Mouse (Mus musculus): ENCODE measurements around the gene Oosp3. TPM values are rescaled to one million over a fixed set of nuclear protein-coding genes. Genes with fewer than 3 reads are reported as not detected.

The Oosp3 gene
- polyA plus RNA-seq (2012; rRNA removed), result not detected in 2 replicates

- Histone ChIP-seq H3K4me3 (ENCODE audit: control insufficient read depth, low read depth, low read length) (no peak within 1 kb of the TSS), H3K27ac (ENCODE audit: control insufficient read depth, insufficient read depth, low read depth, low read length) (no peak within 1 kb of the TSS), H3K4me1 (ENCODE audit: control insufficient read depth, insufficient read depth, low read length) (no peaks in the 10 kb centered on the region), H3K27me3 (ENCODE audit: control insufficient read depth, insufficient read depth, low read length) (no peaks in the 10 kb centered on the region), H3K36me3 (ENCODE audit: control insufficient read depth, insufficient read depth, low read length) (no peaks in the 10 kb centered on the region)
- TF ChIP-seq POLR2A (IDR thresholded peaks at IDR 0.05; ENCODE audit: control insufficient read depth, low read depth, low read length) (no peak), CTCF (IDR thresholded peaks at IDR 0.05; ENCODE audit: control insufficient read depth, insufficient read depth, insufficient replicate concordance, low read depth, low read length) (no peak)
Measured at GRCm38 (mm10) chr19:11696755-11697154, at the start of gene Oosp3. Gene Oosp3, plus strand, starts transcription at chr19:11697055.

- no peaks in the 10 kb centered on the region for H3K27me3 ChIP-seq (ENCODE audit: control insufficient read depth, insufficient read depth, low read length)
- no peaks in the 10 kb centered on the region for H3K4me1 ChIP-seq (ENCODE audit: control insufficient read depth, insufficient read depth, low read length)
- H3K4me3 ChIP-seq (ENCODE audit: control insufficient read depth, low read depth, low read length), result no peak overlapping the region
- TF ChIP-seq CTCF (IDR thresholded peaks at IDR 0.05; ENCODE audit: control insufficient read depth, insufficient read depth, insufficient replicate concordance, low read depth, low read length) (no peak), POLR2A (IDR thresholded peaks at IDR 0.05; ENCODE audit: control insufficient read depth, low read depth, low read length) (no peak)
- H3K27ac ChIP-seq (ENCODE audit: control insufficient read depth, insufficient read depth, low read depth, low read length), result no peak overlapping the region
- H3K36me3 ChIP-seq (ENCODE audit: control insufficient read depth, insufficient read depth, low read length), result no peaks in the 10 kb centered on the region
Measured at GRCm38 (mm10) chr19:11649564-11649963, 47.3 kb upstream of the Oosp3 start.

- Histone ChIP-seq H3K36me3 (ENCODE audit: control insufficient read depth, insufficient read depth, low read length) (no peaks in the 10 kb centered on the region), H3K27me3 (ENCODE audit: control insufficient read depth, insufficient read depth, low read length) (no peaks in the 10 kb centered on the region), H3K4me1 (ENCODE audit: control insufficient read depth, insufficient read depth, low read length) (no peaks in the 10 kb centered on the region), H3K27ac (ENCODE audit: control insufficient read depth, insufficient read depth, low read depth, low read length) (no peak overlapping the region), H3K4me3 (ENCODE audit: control insufficient read depth, low read depth, low read length) (no peak overlapping the region)
- TF ChIP-seq POLR2A (IDR thresholded peaks at IDR 0.05; ENCODE audit: control insufficient read depth, low read depth, low read length) (no peak), CTCF (IDR thresholded peaks at IDR 0.05; ENCODE audit: control insufficient read depth, insufficient read depth, insufficient replicate concordance, low read depth, low read length) (no peak)
Measured at GRCm38 (mm10) chr19:11659142-11659541, 37.7 kb upstream of the Oosp3 start.

- TF ChIP-seq CTCF (IDR thresholded peaks at IDR 0.05; ENCODE audit: control insufficient read depth, insufficient read depth, insufficient replicate concordance, low read depth, low read length) (no peak), POLR2A (IDR thresholded peaks at IDR 0.05; ENCODE audit: control insufficient read depth, low read depth, low read length) (no peak)
- Histone ChIP-seq H3K27ac (ENCODE audit: control insufficient read depth, insufficient read depth, low read depth, low read length) (no peak within 1 kb of the TSS), H3K27me3 (ENCODE audit: control insufficient read depth, insufficient read depth, low read length) (no peaks in the 10 kb centered on the region), H3K4me1 (ENCODE audit: control insufficient read depth, insufficient read depth, low read length) (no peaks in the 10 kb centered on the region), H3K36me3 (ENCODE audit: control insufficient read depth, insufficient read depth, low read length) (no peaks in the 10 kb centered on the region), H3K4me3 (ENCODE audit: control insufficient read depth, low read depth, low read length) (no peak within 1 kb of the TSS)
Measured at GRCm38 (mm10) chr19:11660459-11660858, 36.4 kb upstream of the Oosp3 start, which contains the start of gene Oosp2. Gene Oosp2, minus strand, starts transcription at chr19:11660559.

GRCm38 (mm10) chr19:11661562-11661961 lies 35.3 kb upstream of the Oosp3 start:
- H3K4me3 ChIP-seq (ENCODE audit: control insufficient read depth, low read depth, low read length), result no peak overlapping the region
- H3K4me1 ChIP-seq (ENCODE audit: control insufficient read depth, insufficient read depth, low read length), result no peaks in the 10 kb centered on the region
- TF ChIP-seq POLR2A (IDR thresholded peaks at IDR 0.05; ENCODE audit: control insufficient read depth, low read depth, low read length) (no peak), CTCF (IDR thresholded peaks at IDR 0.05; ENCODE audit: control insufficient read depth, insufficient read depth, insufficient replicate concordance, low read depth, low read length) (no peak)
- no peaks in the 10 kb centered on the region for H3K36me3 ChIP-seq (ENCODE audit: control insufficient read depth, insufficient read depth, low read length)
- no peak overlapping the region for H3K27ac ChIP-seq (ENCODE audit: control insufficient read depth, insufficient read depth, low read depth, low read length)
- no peaks in the 10 kb centered on the region for H3K27me3 ChIP-seq (ENCODE audit: control insufficient read depth, insufficient read depth, low read length)

GRCm38 (mm10) chr19:11690839-11691238 lies 6.0 kb upstream of the Oosp3 start, which contains the start of gene Oosp1:
Gene Oosp1, minus strand, starts transcription at chr19:11691150.
- Histone ChIP-seq H3K4me3 (ENCODE audit: control insufficient read depth, low read depth, low read length) (no peak within 1 kb of the TSS), H3K27ac (ENCODE audit: control insufficient read depth, insufficient read depth, low read depth, low read length) (no peak within 1 kb of the TSS), H3K4me1 (ENCODE audit: control insufficient read depth, insufficient read depth, low read length) (no peaks in the 10 kb centered on the region), H3K27me3 (ENCODE audit: control insufficient read depth, insufficient read depth, low read length) (no peaks in the 10 kb centered on the region), H3K36me3 (ENCODE audit: control insufficient read depth, insufficient read depth, low read length) (no peaks in the 10 kb centered on the region)
- TF ChIP-seq POLR2A (IDR thresholded peaks at IDR 0.05; ENCODE audit: control insufficient read depth, low read depth, low read length), result no peak
- no peak for TF ChIP-seq CTCF (IDR thresholded peaks at IDR 0.05; ENCODE audit: control insufficient read depth, insufficient read depth, insufficient replicate concordance, low read depth, low read length)

- TF ChIP-seq POLR2A (IDR thresholded peaks at IDR 0.05; ENCODE audit: control insufficient read depth, low read depth, low read length), result no peak
- Histone ChIP-seq H3K27ac (ENCODE audit: control insufficient read depth, insufficient read depth, low read depth, low read length) (no peak overlapping the region), H3K27me3 (ENCODE audit: control insufficient read depth, insufficient read depth, low read length) (no peaks in the 10 kb centered on the region), H3K36me3 (ENCODE audit: control insufficient read depth, insufficient read depth, low read length) (no peaks in the 10 kb centered on the region), H3K4me3 (ENCODE audit: control insufficient read depth, low read depth, low read length) (no peak overlapping the region), H3K4me1 (ENCODE audit: control insufficient read depth, insufficient read depth, low read length) (no peaks in the 10 kb centered on the region)
Measured at GRCm38 (mm10) chr19:11691454-11691853, 5.4 kb upstream of the Oosp3 start.

GRCm38 (mm10) chr19:11698342-11698741 lies 1.5 kb downstream of the Oosp3 start:
- TF ChIP-seq CTCF (IDR thresholded peaks at IDR 0.05; ENCODE audit: control insufficient read depth, insufficient read depth, insufficient replicate concordance, low read depth, low read length) (no peak), POLR2A (IDR thresholded peaks at IDR 0.05; ENCODE audit: control insufficient read depth, low read depth, low read length) (no peak)
- Histone ChIP-seq H3K36me3 (ENCODE audit: control insufficient read depth, insufficient read depth, low read length) (no peaks in the 10 kb centered on the region), H3K4me1 (ENCODE audit: control insufficient read depth, insufficient read depth, low read length) (no peaks in the 10 kb centered on the region), H3K4me3 (ENCODE audit: control insufficient read depth, low read depth, low read length) (no peak overlapping the region), H3K27me3 (ENCODE audit: control insufficient read depth, insufficient read depth, low read length) (no peaks in the 10 kb centered on the region), H3K27ac (ENCODE audit: control insufficient read depth, insufficient read depth, low read depth, low read length) (no peak overlapping the region)
